Mouse (Mus musculus) E14TG2a.4 (cell line): ENCODE measurements around the gene Ikzf3.

Experiments used
- CTCF ChIP-seq: conservative IDR thresholded peaks from 2 replicates; pipeline ENCODE4 v1.5.1; 2014; ENCODE audit warnings: low read length
- NANOG ChIP-seq: IDR thresholded peaks from 2 replicates; pipeline ENCODE4 v1.6.1; 2014; ENCODE audit warnings: borderline replicate concordance, low read length, mixed read lengths
- POU5F1 ChIP-seq: IDR thresholded peaks from 2 replicates; pipeline ENCODE4 v1.6.1; 2014; ENCODE audit warnings: low read length, borderline replicate concordance

GRCm38 (mm10) chr11:98470795-98471194 is 75.0 kb downstream of the Ikzf3 start:
- TF ChIP-seq CTCF (no peak), POU5F1 (no peak), NANOG (no peak)
